Mouse (Mus musculus): ENCODE measurements around the gene A530084C06Rik.

The A530084C06Rik gene

DNA sequence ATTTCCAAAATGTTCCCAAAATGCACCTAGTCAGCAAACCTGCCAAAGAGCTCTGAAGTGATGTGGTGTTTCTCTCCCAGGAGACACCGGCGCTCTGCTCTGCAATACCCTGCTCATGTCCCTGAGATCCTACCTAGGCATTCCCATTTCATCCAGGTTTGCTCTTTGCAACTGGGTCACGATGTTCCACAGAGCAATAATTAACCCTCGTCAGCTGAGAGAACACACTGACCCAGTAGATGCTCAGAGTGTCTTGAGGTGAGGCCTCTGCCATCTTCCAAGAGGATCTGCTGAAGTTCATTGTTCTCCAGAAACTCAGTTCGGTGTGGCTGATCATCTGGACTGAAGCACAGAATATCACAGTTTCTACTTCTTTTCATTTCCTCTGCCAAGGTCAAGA is 16.1 kb downstream of the A530084C06Rik start:
- no peak for DNase-seq (ENCODE audit: low spot score)

DNA sequence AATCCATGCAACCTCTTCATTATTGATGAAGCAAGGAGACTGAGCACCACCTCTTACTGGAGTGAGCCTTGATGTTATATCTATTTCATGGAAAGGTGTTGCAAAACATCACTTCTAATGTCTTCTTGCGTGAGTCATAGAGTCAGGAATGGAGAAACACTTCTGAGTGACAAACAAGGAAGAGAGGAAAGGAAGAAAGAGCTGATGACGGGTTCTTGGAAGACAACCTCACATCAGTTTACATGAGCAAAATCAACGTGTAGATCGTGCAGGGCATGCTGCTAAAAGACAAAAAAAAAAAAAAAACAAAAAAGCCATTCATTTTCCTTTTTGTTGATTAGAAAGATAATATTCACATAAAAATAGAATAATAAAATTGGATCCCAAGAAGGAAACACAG is 24.4 kb downstream of the A530084C06Rik start:
- DNase-seq (ENCODE audit: low spot score), result no peak

DNA sequence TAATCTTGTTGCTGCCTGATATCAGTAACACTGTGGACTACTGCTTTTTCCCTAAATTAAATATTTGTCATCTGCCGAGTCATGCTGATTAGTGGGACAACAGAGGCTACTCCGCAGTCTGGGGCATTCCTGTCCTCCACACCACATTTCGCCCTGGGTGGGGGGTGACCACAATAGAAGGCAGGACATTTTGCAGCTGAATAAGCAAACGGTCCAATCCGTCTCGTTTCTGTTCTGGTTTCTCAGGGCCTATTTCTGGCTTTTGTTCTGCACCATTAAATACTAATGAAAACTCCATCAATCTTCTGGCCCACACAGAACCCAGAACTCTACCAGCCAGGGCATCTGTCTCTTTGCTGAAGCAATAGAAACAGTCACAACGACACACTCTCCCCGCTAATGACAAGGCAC is 27.5 kb downstream of the A530084C06Rik start:
- DNase-seq (ENCODE audit: low spot score), result peak; percentile 64

DNA sequence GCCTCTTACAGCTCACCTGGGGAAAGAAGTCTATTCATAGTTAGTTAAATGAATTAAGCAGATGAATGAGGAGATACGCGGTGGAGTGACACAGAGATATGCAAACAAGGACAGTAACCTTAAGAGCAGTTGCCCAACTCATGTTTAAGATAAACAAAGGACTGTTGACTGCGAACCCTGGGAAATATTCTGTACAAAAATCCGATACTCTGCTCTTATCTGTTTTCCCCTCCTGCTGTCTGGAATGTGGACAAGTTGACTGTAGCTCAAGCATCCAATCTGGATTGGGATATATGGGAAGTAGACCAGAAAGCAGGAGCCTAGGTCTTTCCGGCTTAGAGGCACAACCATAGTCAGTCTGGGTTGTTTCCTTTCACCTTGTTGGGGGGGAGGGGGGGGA is 27.9 kb downstream of the A530084C06Rik start:
- no peak for DNase-seq (ENCODE audit: low spot score)

- DNase-seq (ENCODE audit: low spot score), result no peak
Measured at GRCm38 (mm10) chr13:31524976-31525375, 34.2 kb downstream of the A530084C06Rik start.

DNA sequence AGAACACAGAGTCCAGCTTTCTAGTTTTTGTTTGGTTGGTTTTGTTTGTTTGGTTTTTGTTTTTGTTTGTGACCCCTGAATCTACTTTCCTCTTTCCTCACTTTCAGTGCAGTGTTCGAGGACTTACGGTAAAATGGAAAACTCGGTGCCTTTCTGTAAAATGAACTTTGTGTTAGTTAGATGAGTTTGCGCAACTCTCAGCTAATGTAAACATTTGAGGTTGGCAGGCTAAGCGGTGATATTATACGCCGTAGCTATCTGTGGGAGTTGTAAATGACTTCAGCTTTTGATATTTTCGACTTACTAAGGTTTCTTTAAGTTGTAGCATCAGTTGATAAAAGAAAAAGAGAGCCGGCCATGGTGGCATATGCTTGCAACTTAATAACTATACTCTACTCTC is 40.2 kb downstream of the A530084C06Rik start:
- DNase-seq (ENCODE audit: low spot score), result no peak

GRCm38 (mm10) chr13:31518411-31518886 is 40.7 kb downstream of the A530084C06Rik start:
- no peak for DNase-seq (ENCODE audit: low spot score)

DNA sequence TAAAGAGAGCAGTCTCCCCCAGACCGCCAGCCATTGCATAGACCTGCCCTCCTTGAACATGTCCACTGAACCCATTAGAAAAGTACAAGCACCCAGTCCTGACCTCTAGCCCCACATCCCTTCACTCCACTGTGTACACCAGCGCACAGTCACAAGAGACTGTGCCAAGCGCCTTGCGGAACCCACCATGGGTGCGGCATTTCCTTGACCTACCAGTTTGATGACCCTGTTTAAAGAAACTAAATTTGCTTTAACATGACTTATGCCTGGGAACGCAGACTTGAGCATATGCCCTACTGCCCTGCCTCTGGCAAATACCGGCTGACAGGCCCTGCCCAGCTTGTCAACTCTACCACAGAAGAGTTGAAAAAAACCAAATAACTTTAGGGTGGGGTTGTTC is 43.9 kb downstream of the A530084C06Rik start:
- DNase-seq (ENCODE audit: low spot score), result no peak

DNA sequence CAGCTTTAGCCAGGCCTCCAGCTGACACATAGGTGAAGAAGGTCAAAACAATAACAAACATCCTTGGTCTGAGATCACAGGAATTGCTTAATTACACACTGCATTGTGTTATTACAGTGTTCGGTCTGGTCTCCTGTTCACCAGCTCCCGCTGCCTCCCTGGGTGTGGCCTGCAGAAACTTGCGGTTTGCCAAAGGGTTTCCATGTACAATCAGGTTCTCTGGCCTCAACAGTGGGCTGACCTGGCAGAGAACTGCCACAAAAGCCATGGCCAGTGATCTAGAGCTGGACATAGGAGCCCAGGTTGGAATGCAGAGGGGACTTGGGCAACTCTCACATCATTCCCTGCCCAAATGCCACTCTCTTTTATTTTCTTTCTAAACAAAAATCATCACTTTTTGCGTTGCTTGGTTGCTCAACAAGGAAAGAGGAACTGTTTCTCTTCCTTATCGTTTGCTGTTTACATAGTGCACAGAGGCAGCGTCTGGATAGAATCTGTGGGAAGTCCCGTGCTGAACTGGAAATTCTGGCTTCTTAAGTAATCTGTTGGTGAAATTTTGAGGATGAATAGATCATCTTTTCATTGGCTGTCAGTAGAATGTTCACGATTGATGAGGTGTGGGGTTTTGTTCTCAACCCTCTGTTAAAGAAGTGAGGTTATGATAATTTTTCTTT is 52.5 kb downstream of the A530084C06Rik start:
- DNase-seq (ENCODE audit: low spot score), result no peak
